Mouse (Mus musculus): ENCODE measurements around the gene Btn2a2.

Gene Btn2a2

GRCm38 (mm10) chr13:23491990-23492389 is 3.3 kb upstream of the Btn2a2 start:
- DNase-seq: no peak

- DNase-seq: no peak
Observed at GRCm38 (mm10) chr13:23491263-23491662, 2.6 kb upstream of the Btn2a2 start.

- no peak for DNase-seq
Observed at GRCm38 (mm10) chr13:23490863-23491262, 2.2 kb upstream of the Btn2a2 start.

- DNase-seq: no peak
Observed at GRCm38 (mm10) chr13:23485271-23485670, 3.4 kb downstream of the Btn2a2 start.

GRCm38 (mm10) chr13:23483153-23483552 is 5.5 kb downstream of the Btn2a2 start:
- no peak for DNase-seq

- no peak for DNase-seq
Observed at GRCm38 (mm10) chr13:23475658-23476057, 13.0 kb downstream of the Btn2a2 start.

- DNase-seq: peak; percentile 82
Observed at GRCm38 (mm10) chr13:23466911-23467310, 21.7 kb downstream of the Btn2a2 start.

GRCm38 (mm10) chr13:23466306-23466705 is 22.4 kb downstream of the Btn2a2 start:
- DNase-seq: no peak

- DNase-seq: peak; percentile 40
Observed at GRCm38 (mm10) chr13:23465600-23466109, 23.0 kb downstream of the Btn2a2 start, which contains the start of gene Btn1a1. TSS of gene Btn1a1 (minus strand) at chr13:23465901.

GRCm38 (mm10) chr13:23464841-23465366 is 23.8 kb downstream of the Btn2a2 start:
- DNase-seq: peak; percentile 45

- DNase-seq: peak; percentile 54
Observed at GRCm38 (mm10) chr13:23464224-23464637, 24.4 kb downstream of the Btn2a2 start.

GRCm38 (mm10) chr13:23463381-23464223 is 25.1 kb downstream of the Btn2a2 start:
- DNase-seq: peak; percentile 78

- no peak for DNase-seq
Observed at GRCm38 (mm10) chr13:23462669-23463068, 26.0 kb downstream of the Btn2a2 start.

- DNase-seq: no peak
Observed at GRCm38 (mm10) chr13:23462063-23462462, 26.6 kb downstream of the Btn2a2 start.

- no peak for DNase-seq
Observed at GRCm38 (mm10) chr13:23459264-23459846, 29.3 kb downstream of the Btn2a2 start.

GRCm38 (mm10) chr13:23453926-23454325 is 34.7 kb downstream of the Btn2a2 start:
- no peak for DNase-seq

GRCm38 (mm10) chr13:23453362-23453862 is 35.2 kb downstream of the Btn2a2 start:
- peak; percentile 80 for DNase-seq

- DNase-seq: peak; percentile 85
Observed at GRCm38 (mm10) chr13:23450398-23450797, 38.3 kb downstream of the Btn2a2 start.

- peak; percentile 72 for DNase-seq
Observed at GRCm38 (mm10) chr13:23449235-23450095, 39.2 kb downstream of the Btn2a2 start.

GRCm38 (mm10) chr13:23448758-23449157 is 39.9 kb downstream of the Btn2a2 start:
- DNase-seq: no peak

GRCm38 (mm10) chr13:23446498-23446952 is 42.1 kb downstream of the Btn2a2 start:
- peak; percentile 83 for DNase-seq

- DNase-seq: peak; percentile 91
Observed at GRCm38 (mm10) chr13:23445561-23446320, 42.9 kb downstream of the Btn2a2 start.
